Comparison of ENCODE assay signal across 7 mouse cellular contexts in genomic region chr13:75877907-75878306, GRCm38 (mm10). TPM values are rescaled to one million over a fixed set of nuclear protein-coding genes. Genes with fewer than 3 reads are reported as not detected.
DNase-seq lines count a peak whose midpoint lies in the region; ATAC-seq and TF ChIP-seq lines count a peak whose summit lies in the region.

No protein-coding gene starts in this region.

- peak; percentile 86 for ATAC-seq in erythroid progenitor cell, adult 5-6 weeks (replicated peaks; ENCODE audit: low FRiP score, poor library complexity, severe bottlenecking)
- peak; percentile 65; the same call in 1 of the 2 replicates for ATAC-seq in neural tube, embryonic 14.5 days (ENCODE audit: low read depth)

- no peak overlapping the region for H3K4me3 ChIP-seq in E14TG2a.4 (replicated peaks; ENCODE audit: low read length)
- no peak overlapping the region for H3K4me3 ChIP-seq in neural tube, embryonic 14.5 days (ENCODE audit: low read depth, low read length)

- no peaks in the 10 kb centered on the region for H3K36me3 ChIP-seq in E14TG2a.4 (ENCODE audit: insufficient read depth, low read length)
- H3K36me3 ChIP-seq in neural tube, embryonic 14.5 days (ENCODE audit: control insufficient read depth, insufficient read depth, low read length): peaks cover 11% of the 10 kb centered on the region

- peaks cover 12% of the 10 kb centered on the region; the same call in 1 of the 2 replicates for H3K9me3 ChIP-seq in E14TG2a.4 (ENCODE audit: low read length)
- no peaks in the 10 kb centered on the region for H3K9me3 ChIP-seq in neural tube, embryonic 14.5 days (ENCODE audit: control insufficient read depth, low read length)

- TF ChIP-seq CTCF in E14TG2a.4 (conservative IDR thresholded peaks at IDR 0.05; ENCODE audit: low read length): peak; percentile 47

- no peaks in the 10 kb centered on the region for H3K27me3 ChIP-seq in E14TG2a.4 (ENCODE audit: insufficient read depth, low read length)
- no peaks in the 10 kb centered on the region for H3K27me3 ChIP-seq in neural tube, embryonic 14.5 days (ENCODE audit: control insufficient read depth, insufficient read depth, low read length)

- no peak overlapping the region for H3K27ac ChIP-seq in neural tube, embryonic 14.5 days (ENCODE audit: low read depth, low read length)

- DNase-seq in layer of hippocampus, adult 11-12 months (ENCODE audit: low spot score): peak; percentile 74
- DNase-seq in layer of hippocampus, postnatal 25 days (ENCODE audit: extremely low spot score in 1 of 2, low spot score in 1 of 2): no peak
- DNase-seq in adipocyte (ENCODE audit: low spot score): peak; percentile 82
- DNase-seq in layer of hippocampus, adult 9-10 months (ENCODE audit: low spot score): peak; percentile 63

- H3K4me2 ChIP-seq in neural tube, embryonic 14.5 days (ENCODE audit: low read depth, low read length): no peak overlapping the region

- peaks cover 40% of the 10 kb centered on the region for H3K4me1 ChIP-seq in E14TG2a.4 (replicated peaks; ENCODE audit: low read depth, low read length)
- H3K4me1 ChIP-seq in neural tube, embryonic 14.5 days (ENCODE audit: control insufficient read depth, insufficient read depth, low read length): no peaks in the 10 kb centered on the region

- no peak overlapping the region for H3K9ac ChIP-seq in neural tube, embryonic 14.5 days (replicated peaks; ENCODE audit: low read depth, low read length)

RNA-seq across cellular contexts. Expression of gene Glrx, which starts 38.2 kb away (rescaled TPM):
- total RNA-seq in layer of hippocampus, postnatal 25 days (2021): 10 to 100 TPM; 47.8 to 52.3 TPM
- 62.9 and 66.7 TPM in 2 replicates for total RNA-seq in erythroid progenitor cell, adult 5-6 weeks (2015; ENCODE audit: low replicate concordance)
- 18.9 and 34.6 TPM in 2 replicates for total RNA-seq in erythroid progenitor cell, adult 5-6 weeks (2017; ENCODE audit: low replicate concordance)
- polyA plus RNA-seq in neural tube, embryonic 14.5 days (2014; fragmentation: Nextera tagmentation; extraction: Ambion mirVana): 71.9 and 81.8 TPM in 2 replicates

Comparison
In these comparisons a context has a peak if more than half of its experiments do, and no peak if none do; other contexts are left out.
1. DNase-seq: peak in layer of hippocampus, adult 11-12 months (single experiment), adipocyte (single experiment) and layer of hippocampus, adult 9-10 months (single experiment); none in layer of hippocampus, postnatal 25 days (0 of 2).